Mouse (Mus musculus): ENCODE results near the gene Gm3015. TPM values are rescaled to one million over a fixed set of nuclear protein-coding genes. Genes with fewer than 3 reads are reported as not detected.

Gm3015 gene
- not detected for polyA plus RNA-seq (2014; fragmentation: Illumina TruSeq; extraction: RNeasy Lipid Tissue Mini Kit (QIAGEN cat#74804); ENCODE audit: insufficient read depth, low read depth, low replicate concordance)

GRCm38 (mm10) chr14:42768721-42769120 lies at the start of gene Gm3015:
Gm3015 (minus strand) TSS chr14:42768821.

GRCm38 (mm10) chr14:42797887-42798286 lies 29.3 kb upstream of the Gm3015 start, which contains the start of gene Gm10377:
Gm10377 (minus strand) TSS chr14:42797987.

Other genes starting within 250 kb of the Gm3015 start
- not detected for gene Gm8024, start 244.5 kb downstream of the Gm3015 start, polyA plus RNA-seq (2014; fragmentation: Illumina TruSeq; extraction: RNeasy Lipid Tissue Mini Kit (QIAGEN cat#74804); ENCODE audit: insufficient read depth, low read depth, low replicate concordance)
- gene Gm17124, start 168.9 kb downstream of the Gm3015 start, polyA plus RNA-seq (2014; fragmentation: Illumina TruSeq; extraction: RNeasy Lipid Tissue Mini Kit (QIAGEN cat#74804); ENCODE audit: insufficient read depth, low read depth, low replicate concordance), result not detected
- not detected for gene Gm3633, start 126.9 kb downstream of the Gm3015 start, polyA plus RNA-seq (2014; fragmentation: Illumina TruSeq; extraction: RNeasy Lipid Tissue Mini Kit (QIAGEN cat#74804); ENCODE audit: insufficient read depth, low read depth, low replicate concordance)
- not detected for gene Gm10378, start 112.9 kb downstream of the Gm3015 start, polyA plus RNA-seq (2014; fragmentation: Illumina TruSeq; extraction: RNeasy Lipid Tissue Mini Kit (QIAGEN cat#74804); ENCODE audit: insufficient read depth, low read depth, low replicate concordance)
- not detected for gene Gm10377, start 29.2 kb upstream of the Gm3015 start, polyA plus RNA-seq (2014; fragmentation: Illumina TruSeq; extraction: RNeasy Lipid Tissue Mini Kit (QIAGEN cat#74804); ENCODE audit: insufficient read depth, low read depth, low replicate concordance)
- gene Gm21977, start 84.7 kb upstream of the Gm3015 start, polyA plus RNA-seq (2014; fragmentation: Illumina TruSeq; extraction: RNeasy Lipid Tissue Mini Kit (QIAGEN cat#74804); ENCODE audit: insufficient read depth, low read depth, low replicate concordance), result not detected
- not detected for gene Gm8082, start 224.8 kb upstream of the Gm3015 start, polyA plus RNA-seq (2014; fragmentation: Illumina TruSeq; extraction: RNeasy Lipid Tissue Mini Kit (QIAGEN cat#74804); ENCODE audit: insufficient read depth, low read depth, low replicate concordance)
- gene Gm10376, start 246.8 kb upstream of the Gm3015 start, polyA plus RNA-seq (2014; fragmentation: Illumina TruSeq; extraction: RNeasy Lipid Tissue Mini Kit (QIAGEN cat#74804); ENCODE audit: insufficient read depth, low read depth, low replicate concordance), result not detected